Mouse (Mus musculus): ENCODE data around the gene Crybb1.

- TF ChIP-seq CTCF (IDR thresholded peaks at IDR 0.05; ENCODE audit: control insufficient read depth, insufficient read depth, insufficient read length): no peak
- no peak for TF ChIP-seq CEBPB (IDR thresholded peaks at IDR 0.05; ENCODE audit: low read depth)
- TF ChIP-seq MAX (IDR thresholded peaks at IDR 0.05): no peak
- no peak for TF ChIP-seq USF1 (IDR thresholded peaks at IDR 0.05; ENCODE audit: low read depth)
- TF ChIP-seq MYOD1 (IDR thresholded peaks at IDR 0.05; ENCODE audit: control insufficient read depth, insufficient read length, low read depth): no peak
- no peak for TF ChIP-seq MYOG (IDR thresholded peaks at IDR 0.05; ENCODE audit: control insufficient read depth, extremely low read depth, insufficient read length)
Measured at GRCm38 (mm10) chr5:112300112-112300511, 44.5 kb downstream of the Crybb1 start.

All from C2C12 (cell line).